Mouse (Mus musculus) midbrain, embryonic 12.5 days (tissue): ENCODE data around the gene Per1. TPM values are rescaled to one million over a fixed set of nuclear protein-coding genes. Genes with fewer than 3 reads are reported as not detected.
"Not testable (repeated sequence)": the region's sequence is repeated elsewhere in the genome, so short reads cannot be mapped to it uniquely, and the experiment has no call there.

ENCODE experiments used
- ATAC-seq: fragments of 200-750 bp; cut with Nextera tagmentation; 2 replicates; pipeline ENCODE4 v1.8.0; 2017; ENCODE audit warnings: low read depth, moderate TSS enrichment, moderate library complexity; ENCODE audit not compliant: low FRiP score
- H3K27ac ChIP-seq: fragments of 300-500 bp; sonication (generic); replicated peaks from 2 replicates; pipeline ENCODE4 v1.5.1; 2016; ENCODE audit warnings: mild to moderate bottlenecking
- H3K27me3 ChIP-seq: fragments of 300-500 bp; sonication (generic); 2 replicates; pipeline ENCODE4 v1.6.1; 2016; ENCODE audit warnings: mild to moderate bottlenecking
- H3K36me3 ChIP-seq: fragments of 300-500 bp; sonication (generic); 2 replicates; pipeline ENCODE4 v1.6.1; 2016
- H3K4me1 ChIP-seq: fragments of 300-500 bp; sonication (generic); 2 replicates; pipeline ENCODE4 v1.6.1; 2016
- H3K4me2 ChIP-seq: fragments of 300-500 bp; sonication (generic); replicated peaks from 2 replicates; pipeline ENCODE4 v1.6.1; 2016; ENCODE audit warnings: mild to moderate bottlenecking, moderate library complexity
- H3K4me3 ChIP-seq: fragments of 300-500 bp; sonication (generic); 2 replicates; pipeline ENCODE4 v1.5.1; 2016; ENCODE audit warnings: mild to moderate bottlenecking
- H3K9ac ChIP-seq: fragments of 300-500 bp; sonication (generic); replicated peaks from 2 replicates; pipeline ENCODE4 v1.6.1; 2016; ENCODE audit warnings: mild to moderate bottlenecking, moderate library complexity
- H3K9me3 ChIP-seq: fragments of 300-500 bp; sonication (generic); 2 replicates; pipeline ENCODE4 v1.6.1; 2016; ENCODE audit warnings: mild to moderate bottlenecking
- WGBS: fragments of 180-500 bp; shearing (Covaris S2); methylation state at CpG from one replicate; pipeline ENCODE4 v1.1.7; 2016; 5-methylcytosine and 5-hydroxymethylcytosine counted together
- polyA plus RNA-seq: library from polyadenylated mRNA; unstranded; fragments of >200 nt; fragmentation: Nextera tagmentation; extraction: Ambion mirVana; gene quantifications from 2 replicates; pipeline ENCODE4 v1.2.1, GENCODE M21; 2016

Gene Per1
- polyA plus RNA-seq, 1 experiment from 2014 or later, result 9.8 TPM

- peak; percentile 83 for ATAC-seq
- H3K9ac ChIP-seq, result peak within 1 kb of the TSS; percentile 99
- WGBS, result 2% methylated on average over 54 of the region's 67 CpGs
- H3K4me1 ChIP-seq, result peaks cover 34% of the 10 kb centered on the region
- H3K4me3 ChIP-seq, result peak within 1 kb of the TSS; percentile 99
- H3K27ac ChIP-seq, result peak within 1 kb of the TSS; percentile 96
- H3K36me3 ChIP-seq, result peaks cover 29% of the 10 kb centered on the region
- no peaks in the 10 kb centered on the region for H3K27me3 ChIP-seq
- peak within 1 kb of the TSS; percentile 83 for H3K4me2 ChIP-seq
- no peaks in the 10 kb centered on the region for H3K9me3 ChIP-seq
Measured at GRCm38 (mm10) chr11:69088103-69088855, 6.7 kb upstream of the Per1 start, which contains the start of gene Vamp2. Gene Vamp2 (plus strand): TSS chr11:69088490.

DNA sequence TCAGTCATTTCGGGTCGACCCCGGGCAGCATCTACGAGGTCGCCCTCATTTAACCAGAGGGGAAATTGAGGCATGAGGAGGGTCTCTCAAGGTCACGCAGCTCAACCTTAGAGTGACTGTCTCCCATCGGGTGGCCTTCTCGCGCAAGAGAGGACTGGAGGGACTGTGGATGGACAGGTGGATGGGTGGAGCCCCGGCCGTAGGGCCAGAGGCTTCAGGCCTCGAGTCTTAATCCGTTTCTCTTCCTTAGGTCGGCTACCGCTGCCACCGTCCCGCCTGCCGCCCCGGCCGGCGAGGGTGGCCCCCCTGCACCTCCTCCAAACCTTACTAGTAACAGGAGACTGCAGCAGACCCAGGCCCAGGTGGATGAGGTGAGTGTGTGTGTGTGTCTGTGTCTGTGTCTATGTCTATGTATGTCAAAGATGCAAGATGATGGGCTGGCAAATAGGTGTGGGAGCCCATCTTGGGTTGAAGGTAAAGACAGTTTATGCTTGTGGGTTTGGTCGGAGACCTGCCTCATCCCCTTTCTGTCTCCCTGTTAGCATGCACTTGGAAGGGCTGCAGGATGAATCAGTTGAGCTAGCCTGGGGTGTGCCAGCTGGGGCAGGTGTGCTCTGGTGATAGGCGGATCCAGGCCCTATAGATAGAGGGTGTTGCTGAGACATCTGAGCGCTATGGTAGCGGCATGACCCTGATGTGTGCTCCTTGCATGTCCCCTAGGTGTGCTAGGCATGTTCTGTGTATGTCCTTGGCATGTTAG, 6.0 kb upstream of the Per1 start:
- peak; percentile 42; the same call in 1 of the 2 replicates for ATAC-seq

DNA sequence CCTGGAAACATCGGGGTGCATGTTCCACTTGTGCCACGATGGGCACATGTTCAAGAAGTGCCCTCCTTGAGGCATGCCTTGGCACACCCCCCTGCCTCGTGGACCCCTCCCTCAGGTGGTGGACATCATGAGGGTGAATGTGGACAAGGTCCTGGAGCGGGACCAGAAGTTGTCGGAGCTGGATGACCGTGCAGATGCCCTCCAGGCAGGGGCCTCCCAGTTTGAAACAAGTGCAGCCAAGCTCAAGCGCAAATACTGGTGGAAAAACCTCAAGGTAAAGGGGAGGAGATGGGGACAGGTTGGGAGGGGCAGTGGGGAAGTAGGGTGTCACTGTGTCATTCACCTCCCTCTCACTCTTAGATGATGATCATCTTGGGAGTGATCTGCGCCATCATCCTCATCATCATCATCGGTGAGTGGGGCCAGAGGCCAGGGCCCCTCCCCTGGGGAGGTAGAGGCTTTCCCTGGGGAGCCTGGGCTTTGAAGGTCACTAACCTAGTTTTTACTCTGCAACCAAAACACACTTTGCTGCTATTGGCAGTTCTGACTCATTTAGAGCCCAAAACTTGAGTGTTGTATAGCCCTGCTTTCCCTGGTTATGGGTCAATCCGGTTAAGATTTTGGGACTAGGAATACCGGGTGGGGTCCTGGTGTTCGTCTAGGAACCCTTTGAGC, 5.3 kb upstream of the Per1 start:
- Histone ChIP-seq H3K4me2 (peak overlapping the region; percentile 83), H3K27ac (0 out of 2 replicates have a peak overlapping the region, but pooled peaks have one; percentile 96), H3K4me3 (peak overlapping the region; percentile 99), H3K9ac (peak overlapping the region; percentile 99), H3K27me3 (no peaks in the 10 kb centered on the region), H3K4me1 (peaks cover 39% of the 10 kb centered on the region), H3K9me3 (no peaks in the 10 kb centered on the region), H3K36me3 (peaks cover 29% of the 10 kb centered on the region)
- ATAC-seq, result no peak
- 93% methylated on average over 12 of the region's 12 CpGs for WGBS

More for the DNA sequence above, 6.0 kb upstream of the Per1 start:
- H3K4me2 ChIP-seq, result peak overlapping the region; percentile 83
- peaks cover 29% of the 10 kb centered on the region for H3K36me3 ChIP-seq
- peak overlapping the region; percentile 96 for H3K27ac ChIP-seq
- no peaks in the 10 kb centered on the region for H3K27me3 ChIP-seq
- H3K9me3 ChIP-seq, result no peaks in the 10 kb centered on the region
- H3K9ac ChIP-seq, result peak overlapping the region; percentile 99
- 11% methylated on average over 25 of the region's 25 CpGs for WGBS
- peaks cover 34% of the 10 kb centered on the region for H3K4me1 ChIP-seq
- H3K4me3 ChIP-seq, result peak overlapping the region; percentile 99

- WGBS, result 69% methylated on average over 6 of the region's 6 CpGs
- Histone ChIP-seq H3K4me1 (peaks cover 41% of the 10 kb centered on the region), H3K27me3 (no peaks in the 10 kb centered on the region), H3K9me3 (no peaks in the 10 kb centered on the region), H3K27ac (no peak overlapping the region), H3K4me3 (no peak overlapping the region), H3K4me2 (no peak overlapping the region), H3K9ac (peak overlapping the region; percentile 31; the same call in 1 of the 2 replicates), H3K36me3 (peaks cover 29% of the 10 kb centered on the region)
- ATAC-seq, result no peak
Measured at GRCm38 (mm10) chr11:69090367-69090766, 4.7 kb upstream of the Per1 start.

DNA sequence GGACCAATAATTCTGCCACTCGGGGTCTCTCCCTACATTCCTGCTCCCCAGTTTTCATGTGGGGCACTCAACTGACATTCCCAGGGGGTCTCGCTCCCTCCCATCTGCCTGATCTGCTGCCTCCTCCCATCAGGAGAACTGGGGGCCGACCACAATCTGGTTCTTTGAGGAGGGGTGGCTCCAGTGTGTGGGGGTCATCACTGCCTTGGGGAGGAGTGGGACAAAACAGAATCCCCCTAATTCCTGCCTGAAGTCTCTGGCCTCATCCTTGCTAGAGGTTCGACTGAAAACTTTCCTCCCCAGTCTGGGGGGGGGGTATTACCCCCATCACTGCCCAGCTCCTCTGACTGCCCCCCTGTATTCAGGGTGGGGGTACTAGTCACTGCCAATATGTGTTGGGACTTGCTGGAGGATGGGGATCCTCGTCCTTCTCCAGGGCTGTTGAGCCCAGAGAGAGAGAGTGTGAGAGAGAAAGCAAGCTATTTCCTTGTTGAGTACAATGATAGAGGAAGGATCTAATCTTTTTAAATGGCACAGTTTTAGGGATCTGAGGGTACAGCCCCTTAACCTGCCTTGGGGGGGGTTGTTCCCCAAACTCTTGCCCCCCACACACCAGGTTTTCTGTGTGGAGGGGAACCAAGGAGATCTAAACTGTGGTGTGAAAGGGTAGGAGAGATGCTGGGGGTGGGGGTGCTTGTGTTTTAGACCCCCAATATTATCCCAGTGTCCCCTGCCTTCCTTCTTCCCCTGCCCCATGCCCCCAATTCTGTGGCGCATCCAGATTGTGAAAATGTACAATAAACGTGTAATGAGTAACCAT, 3.2 kb upstream of the Per1 start:
- Histone ChIP-seq H3K27ac (no peak overlapping the region), H3K4me1 (peaks cover 53% of the 10 kb centered on the region), H3K4me3 (no peak overlapping the region), H3K4me2 (no peak overlapping the region), H3K9ac (no peak overlapping the region), H3K27me3 (peaks cover 6% of the 10 kb centered on the region), H3K36me3 (peaks cover 29% of the 10 kb centered on the region), H3K9me3 (no peaks in the 10 kb centered on the region)
- ATAC-seq, result no peak
- WGBS, result 58% methylated on average over 7 of the region's 7 CpGs

DNA sequence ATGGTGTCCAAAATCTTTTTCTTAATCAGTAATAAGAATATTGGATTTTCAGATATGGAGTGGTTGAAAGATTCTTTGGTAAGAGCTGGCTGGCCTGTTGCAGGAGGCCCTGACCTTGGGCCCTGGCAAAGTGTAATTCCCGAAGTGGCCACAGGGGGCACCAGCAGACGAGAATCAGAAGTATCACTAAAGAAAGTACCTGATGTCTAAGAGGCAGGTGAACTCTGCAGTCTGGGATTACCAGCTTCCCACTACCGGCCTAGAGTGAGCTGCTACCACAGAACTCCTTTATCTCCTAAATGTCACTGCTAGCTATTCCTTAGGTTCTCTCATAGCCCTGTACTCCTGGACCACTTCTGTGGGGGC, 2.6 kb upstream of the Per1 start:
- no peak overlapping the region for H3K4me3 ChIP-seq
- no peak overlapping the region for H3K4me2 ChIP-seq
- peaks cover 29% of the 10 kb centered on the region for H3K36me3 ChIP-seq
- peaks cover 59% of the 10 kb centered on the region for H3K4me1 ChIP-seq
- ATAC-seq, result no peak
- H3K9me3 ChIP-seq, result no peaks in the 10 kb centered on the region
- H3K27ac ChIP-seq, result no peak overlapping the region
- H3K27me3 ChIP-seq, result peaks cover 6% of the 10 kb centered on the region
- 9% methylated on average over 3 of the region's 3 CpGs for WGBS
- no peak overlapping the region for H3K9ac ChIP-seq

- Histone ChIP-seq H3K27me3 (peaks cover 6% of the 10 kb centered on the region), H3K4me2 (no peak overlapping the region), H3K4me3 (no peak overlapping the region), H3K9me3 (no peaks in the 10 kb centered on the region), H3K9ac (no peak overlapping the region), H3K4me1 (peaks cover 61% of the 10 kb centered on the region), H3K36me3 (peaks cover 29% of the 10 kb centered on the region), H3K27ac (no peak overlapping the region)
- ATAC-seq, result no peak
- WGBS, result 80% methylated on average over 4 of the region's 4 CpGs
Measured at GRCm38 (mm10) chr11:69092871-69093270, 2.1 kb upstream of the Per1 start.

DNA sequence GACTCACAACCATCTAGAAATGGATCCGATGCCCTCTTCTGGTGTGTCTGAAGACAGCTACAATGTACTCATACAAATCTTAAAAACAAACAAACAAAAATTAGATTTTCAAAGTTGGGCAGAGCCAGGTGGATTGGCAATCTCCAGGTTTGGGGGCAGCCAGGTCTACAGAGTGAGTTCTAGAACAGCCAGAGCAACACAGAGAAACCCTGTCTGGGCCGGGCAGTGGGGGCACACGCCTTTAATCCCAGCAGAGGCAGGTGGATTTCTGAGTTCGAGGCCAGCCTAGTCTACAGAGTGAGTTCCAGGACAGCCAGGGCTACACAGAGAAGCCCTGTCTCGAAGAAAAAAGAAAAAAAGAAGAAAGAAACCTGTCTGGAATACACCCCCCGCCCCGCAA, 1.2 kb upstream of the Per1 start:
- H3K9me3 ChIP-seq, H3K27me3 ChIP-seq, H3K27ac ChIP-seq, H3K9ac ChIP-seq, H3K4me3 ChIP-seq, ATAC-seq, H3K4me2 ChIP-seq: not testable (repeated sequence)
- 91% methylated on average over 7 of the region's 7 CpGs for WGBS
- Histone ChIP-seq H3K36me3 (peaks cover 29% of the 10 kb centered on the region), H3K4me1 (peaks cover 70% of the 10 kb centered on the region)

- Histone ChIP-seq H3K9ac (peak overlapping the region; percentile 56), H3K36me3 (peaks cover 18% of the 10 kb centered on the region), H3K27me3 (peaks cover 6% of the 10 kb centered on the region), H3K27ac (peak overlapping the region; percentile 49; the same call in 1 of the 2 replicates), H3K9me3 (no peaks in the 10 kb centered on the region), H3K4me1 (peaks cover 69% of the 10 kb centered on the region), H3K4me2 (peak overlapping the region; percentile 89), H3K4me3 (peak overlapping the region; percentile 48)
- 3% methylated on average over 27 of the region's 27 CpGs for WGBS
- ATAC-seq, result no peak
Measured at GRCm38 (mm10) chr11:69095511-69096231, 654 bp downstream of the Per1 start.

DNA sequence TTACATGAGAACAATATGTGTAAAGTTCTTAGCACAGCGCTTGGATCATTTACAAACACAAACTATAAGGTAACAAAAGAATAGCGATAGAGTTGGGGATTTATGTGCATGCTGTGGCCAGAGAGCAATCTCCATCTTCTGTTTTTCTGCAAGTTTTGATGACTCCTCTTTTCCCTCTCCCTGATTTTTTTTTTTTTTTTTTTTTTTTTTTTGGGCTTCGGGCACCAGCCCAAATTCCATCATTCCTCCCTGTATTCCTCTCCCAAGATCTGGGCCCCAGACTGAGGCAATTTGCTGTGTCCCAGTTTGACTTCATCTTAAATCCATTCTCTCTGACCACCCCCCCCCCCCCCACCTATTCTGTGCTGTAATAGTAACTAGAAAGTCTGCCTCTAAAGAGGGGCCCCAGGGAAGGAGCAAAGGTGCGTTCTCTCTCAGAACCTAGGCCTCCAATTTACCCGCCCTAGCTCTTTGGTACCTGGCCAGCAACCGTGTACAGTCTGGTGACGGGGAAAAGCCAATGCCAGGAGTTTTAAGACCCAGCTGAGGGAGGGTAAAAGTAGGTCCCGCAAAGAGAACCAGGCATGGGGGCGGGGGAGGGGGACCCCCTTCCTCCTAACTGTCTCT, 1.5 kb downstream of the Per1 start:
- Histone ChIP-seq H3K9me3 (no peaks in the 10 kb centered on the region), H3K4me3 (peak overlapping the region; percentile 31), H3K27ac (peak overlapping the region; percentile 81; the same call in 1 of the 2 replicates), H3K4me1 (peaks cover 65% of the 10 kb centered on the region), H3K4me2 (peak overlapping the region; percentile 92), H3K27me3 (peaks cover 6% of the 10 kb centered on the region), H3K9ac (peak overlapping the region; percentile 38), H3K36me3 (peaks cover 18% of the 10 kb centered on the region)
- 16% methylated on average over 9 of the region's 9 CpGs for WGBS
- ATAC-seq, result no peak
